Mouse (Mus musculus) ZHBTc4 (cell line): ENCODE results near the gene Mdm2.
A peak's percentile ranks its signal among the peaks of the same experiment; 100 is the strongest.

Source experiments
- DNase-seq: peaks from one replicate; pipeline ENCODE4 v3.0.0-alpha.2; 2011; ENCODE audit warnings: low read depth, low spot score

Gene Mdm2

GRCm38 (mm10) chr10:117696827-117697560 is 13.6 kb downstream of the Mdm2 start:
- no peak for DNase-seq

DNA sequence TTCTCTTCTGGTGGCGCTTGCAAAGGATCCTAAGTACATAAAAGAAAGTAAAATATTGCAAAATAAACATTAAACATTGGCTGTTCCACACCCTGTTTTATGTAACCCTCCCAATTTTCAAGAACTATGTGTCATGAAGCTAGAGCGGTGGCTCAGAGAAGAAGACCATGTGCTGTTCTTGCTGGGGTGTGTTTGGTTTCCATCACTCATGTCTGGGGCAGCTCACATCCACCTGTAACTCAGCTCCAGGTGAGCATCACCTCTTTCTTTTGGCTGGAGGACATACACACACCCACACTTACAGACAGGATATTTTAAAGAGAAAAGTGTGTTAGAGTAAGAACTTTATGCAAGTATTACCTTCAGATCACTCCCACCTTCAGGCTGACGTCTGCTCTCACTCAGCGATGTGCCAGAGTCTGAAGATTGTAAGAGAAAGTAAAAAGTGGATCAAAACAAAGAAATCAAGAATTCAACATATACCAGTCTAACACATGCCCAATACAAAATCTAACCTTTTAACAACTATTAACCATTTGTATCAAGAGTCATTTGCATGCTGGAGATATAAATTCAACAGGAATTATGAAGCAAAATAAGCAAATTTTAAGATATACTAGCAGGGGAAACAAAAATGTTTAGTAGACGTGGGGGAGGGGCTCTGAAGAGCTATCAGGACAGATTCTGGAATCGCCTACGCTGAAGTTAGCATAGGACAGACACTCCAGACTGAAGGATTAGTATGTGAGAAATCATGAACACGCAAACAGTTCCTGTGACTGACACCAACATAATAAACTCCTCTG is 14.3 kb downstream of the Mdm2 start:
- no peak for DNase-seq

GRCm38 (mm10) chr10:117695605-117696004 is 15.0 kb downstream of the Mdm2 start:
- DNase-seq = no peak

DNA sequence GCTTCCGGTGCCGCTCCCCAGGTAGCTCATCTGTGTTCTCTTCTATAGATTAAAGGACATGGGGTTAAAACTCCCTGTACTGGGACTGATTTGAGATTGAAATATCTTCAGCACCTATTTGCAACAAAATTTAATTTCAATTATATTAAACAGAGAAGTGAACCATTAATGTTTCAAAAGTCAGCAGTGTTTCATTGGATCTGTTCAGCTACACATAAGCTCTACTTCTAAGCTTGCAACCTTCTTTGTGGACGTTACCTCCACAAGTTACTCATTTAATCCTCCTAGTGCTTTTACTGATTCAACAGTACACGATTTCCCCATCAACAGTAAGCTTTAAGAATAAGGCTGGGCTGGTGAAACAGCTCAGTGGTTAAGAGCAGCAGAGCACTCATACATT is 15.5 kb downstream of the Mdm2 start:
- no peak for DNase-seq

- DNase-seq = no peak
Observed at GRCm38 (mm10) chr10:117694255-117694953, 16.2 kb downstream of the Mdm2 start.

GRCm38 (mm10) chr10:117692953-117693352 is 17.6 kb downstream of the Mdm2 start:
- DNase-seq = no peak

GRCm38 (mm10) chr10:117692173-117692572 is 18.4 kb downstream of the Mdm2 start:
- DNase-seq = no peak

GRCm38 (mm10) chr10:117691389-117691968 is 19.1 kb downstream of the Mdm2 start:
- DNase-seq = no peak

GRCm38 (mm10) chr10:117690770-117691296 is 19.7 kb downstream of the Mdm2 start:
- DNase-seq = no peak

DNA sequence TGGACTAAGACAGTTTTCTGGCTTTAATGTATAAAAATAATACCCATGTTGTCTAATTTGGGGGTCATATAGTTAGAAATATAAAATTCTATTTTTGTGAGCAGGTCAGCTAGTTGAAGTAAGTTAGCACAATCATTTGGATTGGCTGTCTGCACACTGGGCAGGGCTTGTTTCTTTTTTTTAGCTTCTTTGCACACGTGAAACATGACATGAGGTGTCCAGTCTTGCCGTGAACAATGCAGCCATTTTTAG is 20.5 kb downstream of the Mdm2 start:
- DNase-seq = no peak

- DNase-seq = no peak
Observed at GRCm38 (mm10) chr10:117689297-117690100, 21.1 kb downstream of the Mdm2 start.

GRCm38 (mm10) chr10:117688204-117689151 is 22.1 kb downstream of the Mdm2 start:
- DNase-seq = peak; percentile 87

- no peak for DNase-seq
Observed at GRCm38 (mm10) chr10:117687577-117687976, 23.0 kb downstream of the Mdm2 start.

DNA sequence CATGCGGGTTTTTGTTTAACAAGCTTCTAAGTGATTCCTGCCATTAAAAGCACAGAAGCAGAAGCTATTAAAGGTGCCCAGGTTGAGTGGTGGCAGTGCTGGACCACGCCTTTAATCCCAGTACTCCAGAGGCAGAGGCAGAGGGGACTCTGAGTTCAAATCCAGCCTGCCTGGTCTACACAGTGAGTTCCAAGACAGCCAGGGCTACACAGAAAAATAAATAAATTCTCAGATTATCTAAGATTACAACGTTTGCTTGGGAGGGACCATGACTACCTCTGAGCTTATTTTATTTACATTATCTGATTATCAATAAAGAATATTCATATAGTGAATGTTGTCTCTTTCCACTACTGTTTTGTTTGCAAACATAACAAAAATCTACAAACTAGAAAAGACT is 23.5 kb downstream of the Mdm2 start:
- DNase-seq = no peak

GRCm38 (mm10) chr10:117685849-117686591 is 24.5 kb downstream of the Mdm2 start:
- DNase-seq = no peak

- DNase-seq = no peak
Observed at GRCm38 (mm10) chr10:117685171-117685848, 25.2 kb downstream of the Mdm2 start.

DNA sequence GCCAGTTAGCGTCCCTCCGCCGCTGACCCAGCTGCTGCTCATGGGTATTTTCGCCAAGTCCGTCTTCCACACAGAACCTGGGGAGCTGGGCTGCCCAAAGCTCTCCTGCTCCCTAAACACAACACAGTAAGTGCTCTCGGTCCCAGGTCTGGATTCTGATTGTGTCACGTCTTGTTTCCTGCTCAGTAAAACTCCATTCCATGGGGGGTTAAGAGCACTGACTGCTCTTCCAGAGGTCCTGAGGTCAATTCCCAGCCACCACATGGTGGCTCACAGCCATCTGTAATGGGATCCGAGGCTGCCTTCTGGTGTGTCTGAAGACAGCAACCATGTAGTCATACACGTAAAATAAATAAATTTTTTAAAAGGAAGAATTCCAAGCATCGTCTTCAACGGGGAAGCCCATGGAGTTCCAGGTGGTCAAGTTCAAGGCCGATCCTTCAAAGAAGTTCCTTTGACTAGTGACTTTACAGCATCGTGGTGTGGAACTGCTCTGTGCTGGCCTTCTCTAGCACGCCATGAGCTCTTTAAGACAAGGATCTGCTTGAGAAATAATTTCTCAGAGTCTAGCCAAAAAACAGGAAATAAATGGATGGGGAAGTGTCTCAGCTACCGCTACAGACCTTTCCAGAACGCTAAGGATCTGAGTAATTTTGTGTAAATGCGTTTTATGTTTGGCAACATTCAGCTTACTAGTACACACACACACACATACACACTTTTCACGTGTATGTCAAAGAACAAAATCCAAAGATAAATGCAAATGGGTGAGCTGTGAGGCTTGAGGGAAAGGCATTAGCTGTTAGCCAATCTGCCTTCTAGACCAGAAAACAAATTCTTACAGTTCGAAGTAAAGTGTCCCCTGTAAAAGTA is 26.0 kb downstream of the Mdm2 start:
- DNase-seq = no peak

- DNase-seq = no peak
Observed at GRCm38 (mm10) chr10:117683734-117684037, 26.9 kb downstream of the Mdm2 start.
